Mouse (Mus musculus) midbrain, embryonic 14.5 days (tissue): ENCODE results near the gene Rsbn1l. TPM values are rescaled to one million over a fixed set of nuclear protein-coding genes. Genes with fewer than 3 reads are reported as not detected.
"Not testable (repeated sequence)": the region's sequence is repeated elsewhere in the genome, so short reads cannot be mapped to it uniquely, and the experiment has no call there.

ENCODE experiments used
- ATAC-seq: fragments of 200-750 bp; cut with Nextera tagmentation; 2 replicates; pipeline ENCODE4 v1.8.0; 2017; ENCODE audit warnings: moderate number of reproducible peaks, moderate library complexity; ENCODE audit not compliant: low FRiP score, low TSS enrichment
- DNase-seq: peaks from one replicate; pipeline ENCODE4 v3.0.0-alpha.2; 2015
- H3K27ac ChIP-seq: fragments of 300-500 bp; sonication (generic); replicated peaks from 2 replicates; pipeline ENCODE4 v1.5.1; 2014; ENCODE audit warnings: mild to moderate bottlenecking, low read depth, low read length, moderate library complexity
- H3K27me3 ChIP-seq: fragments of 300-500 bp; sonication (generic); 2 replicates; pipeline ENCODE4 v1.6.1; 2014; ENCODE audit warnings: low read length, control low read depth, mixed read lengths; ENCODE audit not compliant: control insufficient read depth, insufficient read depth
- H3K36me3 ChIP-seq: fragments of 300-500 bp; sonication (generic); 2 replicates; pipeline ENCODE4 v1.6.1; 2014; ENCODE audit warnings: low read length, control low read depth; ENCODE audit not compliant: control insufficient read depth, insufficient read depth
- H3K4me1 ChIP-seq: fragments of 300-500 bp; sonication (generic); 2 replicates; pipeline ENCODE4 v1.6.1; 2014; ENCODE audit warnings: mild to moderate bottlenecking, antibody characterized with exemption, low read length, control low read depth; ENCODE audit not compliant: control insufficient read depth, insufficient read depth
- H3K4me2 ChIP-seq: fragments of 300-500 bp; sonication (generic); 2 replicates; pipeline ENCODE4 v1.6.1; 2014; ENCODE audit warnings: mild to moderate bottlenecking, low read length, moderate library complexity
- H3K4me3 ChIP-seq: fragments of 300-500 bp; sonication (generic); replicated peaks from 2 replicates; pipeline ENCODE4 v1.5.1; 2014; ENCODE audit warnings: low read depth, low read length
- H3K9ac ChIP-seq: fragments of 300-500 bp; sonication (generic); replicated peaks from 2 replicates; pipeline ENCODE4 v1.6.1; 2014; ENCODE audit warnings: mild to moderate bottlenecking, low read length, moderate library complexity
- H3K9me3 ChIP-seq: fragments of 300-500 bp; sonication (generic); 2 replicates; pipeline ENCODE4 v1.6.1; 2016; ENCODE audit warnings: low read length, control low read depth, mixed read lengths; ENCODE audit not compliant: control insufficient read depth
- WGBS: fragments of 180-500 bp; shearing (Covaris S2); extraction: QIAGEN DNeasy Blood & Tissue Kit; methylation state at CpG from one replicate; pipeline ENCODE4 v1.1.7; 2014; 5-methylcytosine and 5-hydroxymethylcytosine counted together
- polyA plus RNA-seq: library from polyadenylated mRNA; unstranded; fragments of >200 nt; fragmentation: Nextera tagmentation; extraction: Ambion mirVana; gene quantifications from 2 replicates; pipeline ENCODE4 v1.2.1, GENCODE M21; 2014

Rsbn1l gene
- polyA plus RNA-seq, 1 experiment from 2014 or later: 5.7 TPM

DNA sequence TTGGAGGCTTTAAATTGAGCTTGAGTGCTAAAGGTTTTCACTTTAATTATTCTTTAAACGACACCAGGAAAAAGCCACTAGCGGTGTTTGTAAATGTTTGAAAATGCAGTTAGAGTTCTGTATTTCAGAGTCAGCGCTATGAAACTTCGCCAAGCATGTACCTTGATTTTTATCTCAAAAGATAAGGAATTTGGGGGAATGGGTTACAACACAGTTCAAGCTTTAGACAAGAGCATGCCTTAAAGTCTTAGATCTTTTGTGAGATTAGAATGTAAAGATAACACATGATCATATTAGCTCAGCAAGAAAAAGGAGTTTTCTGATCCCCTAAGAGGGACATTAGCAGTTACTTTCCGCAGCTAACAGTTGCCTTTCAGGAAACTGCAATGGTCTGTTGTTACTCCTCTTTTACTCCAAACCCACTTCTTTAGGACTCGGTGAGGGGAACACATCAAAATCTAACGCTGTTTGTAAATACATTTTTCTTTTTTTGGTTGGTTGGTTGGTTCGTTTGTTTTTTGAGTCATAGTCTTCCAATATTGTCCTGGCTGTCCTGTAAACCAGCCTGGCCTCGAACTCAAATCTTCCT, 3.8 kb downstream of the Rsbn1l start:
- ATAC-seq: no peak
- Histone ChIP-seq H3K4me2 (peak overlapping the region; percentile 76), H3K27ac (no peak overlapping the region), H3K4me1 (peaks cover 15% of the 10 kb centered on the region), H3K36me3 (no peaks in the 10 kb centered on the region), H3K9me3 (peaks cover 6% of the 10 kb centered on the region; the same call in 1 of the 2 replicates), H3K27me3 (no peaks in the 10 kb centered on the region), H3K9ac (peak overlapping the region; percentile 92; the same call in 1 of the 2 replicates), H3K4me3 (peak overlapping the region; percentile 95)
- WGBS: 24% methylated on average over 9 of the region's 9 CpGs
- no peak for DNase-seq

DNA sequence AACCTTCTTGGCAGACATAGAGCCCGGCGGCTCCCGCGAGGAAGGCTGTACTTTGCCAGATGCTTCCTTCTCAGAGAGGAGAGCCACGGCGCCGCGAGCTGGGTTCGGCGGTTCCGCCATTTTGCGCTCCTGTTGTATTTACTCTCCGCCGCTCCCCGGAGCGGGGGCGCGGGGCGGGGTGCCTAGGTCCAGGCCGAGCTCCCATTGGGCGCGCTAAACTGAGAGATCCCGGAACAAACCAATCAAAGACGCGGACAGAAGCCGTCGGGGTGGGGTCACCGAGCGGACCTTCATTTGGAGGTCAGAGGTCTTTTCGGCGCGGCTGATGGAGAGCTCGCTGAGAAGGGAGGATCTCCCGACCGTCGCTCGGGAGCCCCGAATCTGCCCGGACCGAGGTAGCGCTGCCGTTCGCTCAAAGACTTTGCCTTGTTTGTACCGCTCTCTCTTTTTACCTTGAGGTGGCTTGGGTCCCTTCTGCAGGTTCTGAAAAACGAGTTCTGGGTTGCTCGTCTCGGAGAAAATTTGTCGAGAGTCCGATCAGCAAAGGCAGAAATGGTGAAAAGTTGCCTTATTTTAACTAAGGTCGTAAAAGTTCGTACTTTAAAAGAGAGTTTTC, 4.4 kb downstream of the Rsbn1l start:
- WGBS: under 1% methylated on average over 47 of the region's 51 CpGs
- Histone ChIP-seq H3K9ac (peak overlapping the region; percentile 92), H3K4me1 (peaks cover 15% of the 10 kb centered on the region), H3K4me2 (peak overlapping the region; percentile 76), H3K4me3 (peak overlapping the region; percentile 95), H3K27me3 (no peaks in the 10 kb centered on the region), H3K9me3 (peaks cover 3% of the 10 kb centered on the region; the same call in 1 of the 2 replicates), H3K36me3 (no peaks in the 10 kb centered on the region), H3K27ac (peak overlapping the region; percentile 97)
- peak; percentile 98 for DNase-seq
- ATAC-seq: peak; percentile 99

DNA sequence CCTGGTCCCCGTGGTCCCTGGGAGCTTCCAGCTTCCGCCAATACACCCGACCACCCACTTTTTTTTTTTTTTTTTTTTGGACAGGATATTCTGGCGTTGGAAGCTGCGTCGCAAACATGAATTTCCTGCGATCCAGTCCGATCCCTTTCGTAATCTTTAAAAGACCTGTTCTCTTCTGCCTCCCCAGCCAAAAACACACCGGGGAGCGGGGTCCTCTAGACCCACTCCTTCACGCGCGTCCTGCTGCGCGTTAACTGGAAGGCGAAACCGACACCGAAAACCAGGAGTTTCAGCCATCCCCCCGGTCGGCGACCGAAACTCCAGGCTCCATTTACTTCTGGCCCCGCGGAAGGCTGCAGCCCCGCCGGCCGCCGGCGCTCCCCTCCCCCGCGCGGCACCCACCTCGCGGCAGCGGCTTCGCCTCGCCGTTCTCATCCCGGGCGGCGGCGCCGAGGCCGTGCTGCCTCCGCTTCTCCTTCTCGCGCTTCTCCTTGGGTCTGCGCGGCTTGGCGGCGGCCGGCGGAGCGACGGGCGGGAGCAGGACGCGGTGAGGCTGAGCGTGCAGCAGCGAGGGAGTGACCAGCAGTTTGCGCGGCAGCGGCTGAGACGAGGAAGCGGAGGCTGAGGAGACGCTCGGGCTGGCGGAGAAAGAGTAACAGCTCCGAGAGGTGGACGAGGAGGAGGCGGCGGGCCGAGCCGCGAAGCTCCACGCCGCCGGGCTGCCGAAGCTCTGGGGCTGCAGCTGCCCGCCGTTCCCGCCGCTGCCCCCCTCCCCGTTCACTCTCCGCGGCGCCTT, 5.1 kb downstream of the Rsbn1l start:
- H3K27me3 ChIP-seq: no peaks in the 10 kb centered on the region
- peak overlapping the region; percentile 76 for H3K4me2 ChIP-seq
- ATAC-seq (peak; percentile 82), DNase-seq (peak; percentile 77)
- peak overlapping the region; percentile 97 for H3K27ac ChIP-seq
- no peaks in the 10 kb centered on the region for H3K9me3 ChIP-seq
- no peaks in the 10 kb centered on the region for H3K36me3 ChIP-seq
- WGBS: under 1% methylated on average over 77 of the region's 88 CpGs
- peak overlapping the region; percentile 95 for H3K4me3 ChIP-seq
- H3K9ac ChIP-seq: peak overlapping the region; percentile 92
- peaks cover 15% of the 10 kb centered on the region for H3K4me1 ChIP-seq

DNA sequence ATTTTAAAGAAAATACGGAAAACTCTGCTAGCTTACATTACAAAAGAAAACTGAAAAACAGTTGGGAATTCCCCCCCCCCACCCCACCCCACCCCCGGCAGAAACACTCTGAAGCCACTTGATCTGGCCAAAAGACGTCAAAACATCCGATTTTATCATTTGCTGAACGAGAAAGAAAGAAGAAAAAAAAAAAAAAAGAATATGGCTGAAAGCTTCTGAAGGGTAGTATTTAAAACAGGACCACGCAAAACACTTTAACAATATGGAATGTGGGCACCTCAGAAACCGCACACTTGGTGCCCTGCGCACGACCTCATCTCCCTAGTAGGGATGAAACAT, 5.7 kb downstream of the Rsbn1l start:
- peak overlapping the region; percentile 97; the same call in 1 of the 2 replicates for H3K27ac ChIP-seq
- no peaks in the 10 kb centered on the region for H3K9me3 ChIP-seq
- 0% methylated on average over 9 of the region's 9 CpGs for WGBS
- H3K36me3 ChIP-seq: no peaks in the 10 kb centered on the region
- H3K4me3 ChIP-seq: peak overlapping the region; percentile 95
- ATAC-seq (no peak), DNase-seq (no peak)
- peaks cover 15% of the 10 kb centered on the region for H3K4me1 ChIP-seq
- H3K27me3 ChIP-seq: no peaks in the 10 kb centered on the region
- H3K9ac ChIP-seq: peak overlapping the region; percentile 92
- peak overlapping the region; percentile 76 for H3K4me2 ChIP-seq

DNA sequence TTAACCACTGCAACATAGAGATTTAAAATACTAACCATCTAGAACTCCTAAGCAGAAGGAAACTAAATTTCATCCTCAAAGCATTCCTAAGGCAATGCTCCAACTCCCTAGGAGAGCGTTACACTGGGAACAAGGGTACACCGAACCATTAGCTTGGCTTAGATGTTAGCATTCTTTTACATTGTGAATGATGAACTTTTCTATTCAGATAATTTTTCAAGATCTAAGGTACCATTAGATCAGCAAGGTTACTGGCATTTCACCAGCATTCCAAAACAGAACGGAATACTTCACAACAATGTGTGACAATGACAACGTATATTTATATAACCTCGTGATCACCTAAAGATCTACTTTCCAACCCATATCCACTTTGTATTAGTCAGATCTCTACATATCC, 6.1 kb downstream of the Rsbn1l start:
- no peak overlapping the region for H3K27ac ChIP-seq

DNA sequence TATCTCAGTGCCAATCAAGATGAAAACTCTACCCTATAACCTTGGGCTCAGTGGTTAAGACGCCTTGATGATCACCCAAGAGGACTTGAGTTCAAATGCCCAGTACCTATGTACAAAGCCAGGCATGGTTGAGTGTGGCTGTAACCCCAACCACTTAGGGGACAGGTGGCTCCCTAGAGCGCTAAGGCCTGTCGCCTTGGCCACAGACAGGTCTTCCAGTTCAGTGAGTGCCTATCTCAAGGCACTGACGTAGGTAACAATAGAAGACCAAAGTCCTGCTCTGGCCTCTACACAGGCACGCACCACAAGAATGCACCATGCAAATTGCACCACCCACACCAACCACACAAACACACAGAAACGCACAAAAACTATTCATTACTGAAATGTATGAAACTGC, 9.3 kb downstream of the Rsbn1l start:
- H3K9ac ChIP-seq: no peak overlapping the region
- no peak overlapping the region for H3K27ac ChIP-seq
- ATAC-seq (no peak), DNase-seq (no peak)
- H3K4me2 ChIP-seq: no peak overlapping the region
- no peaks in the 10 kb centered on the region for H3K27me3 ChIP-seq
- WGBS: 90% methylated on average over 6 of the region's 6 CpGs
- no peak overlapping the region for H3K4me3 ChIP-seq
- H3K4me1 ChIP-seq: peaks cover 12% of the 10 kb centered on the region
- H3K9me3 ChIP-seq: no peaks in the 10 kb centered on the region
- H3K36me3 ChIP-seq: no peaks in the 10 kb centered on the region

More for the DNA sequence above, 6.1 kb downstream of the Rsbn1l start:
- Histone ChIP-seq H3K9me3 (no peaks in the 10 kb centered on the region), H3K36me3 (no peaks in the 10 kb centered on the region), H3K4me2 (peak overlapping the region; percentile 76), H3K9ac (peak overlapping the region; percentile 92), H3K27me3 (no peaks in the 10 kb centered on the region), H3K4me1 (peaks cover 15% of the 10 kb centered on the region), H3K4me3 (peak overlapping the region; percentile 95)
- DNase-seq: peak; percentile 21
- WGBS: 8% methylated on average over 5 of the region's 5 CpGs
- no peak for ATAC-seq

DNA sequence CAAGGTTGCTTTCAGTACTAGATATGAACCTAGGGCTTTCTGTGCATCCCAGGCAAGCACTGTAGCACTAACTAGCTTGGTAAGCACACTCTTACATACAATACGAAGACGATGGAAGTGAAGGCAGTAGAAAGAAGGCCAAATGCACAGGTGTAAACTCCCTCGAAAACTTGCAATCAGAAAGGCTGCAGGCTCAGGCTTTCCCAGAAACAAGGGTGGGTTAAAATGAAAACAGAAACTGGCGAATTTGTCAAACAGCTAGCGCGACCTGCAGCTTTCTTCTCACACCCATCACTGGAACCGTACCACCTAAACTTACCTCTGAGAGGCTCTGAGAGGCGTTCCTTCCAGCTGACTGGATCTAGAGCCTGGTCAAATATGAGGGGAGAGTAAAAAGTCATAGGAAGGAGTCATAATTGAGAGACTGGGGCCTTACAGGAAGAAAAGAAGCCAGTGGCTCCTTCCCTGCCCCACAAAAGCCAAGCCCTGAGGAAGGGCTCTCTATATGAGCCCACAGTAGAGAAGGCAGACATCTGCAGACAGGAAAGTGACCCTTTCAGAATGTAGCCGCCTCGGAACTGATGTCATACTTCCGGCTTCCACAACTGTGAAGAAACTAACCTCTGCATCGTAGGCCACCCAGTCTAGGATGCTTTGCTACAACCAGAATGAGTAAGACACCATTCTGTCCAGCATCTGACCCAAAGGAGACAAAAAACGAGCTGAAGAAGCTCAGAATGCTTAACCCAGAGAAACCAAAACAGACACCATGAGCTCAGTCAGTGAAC, 11.0 kb downstream of the Rsbn1l start:
- ATAC-seq (no peak), DNase-seq (no peak)
- Histone ChIP-seq H3K4me1 (peaks cover 11% of the 10 kb centered on the region), H3K27ac (no peak overlapping the region), H3K9me3 (no peaks in the 10 kb centered on the region), H3K27me3 (no peaks in the 10 kb centered on the region), H3K4me2 (no peak overlapping the region), H3K9ac (no peak overlapping the region), H3K4me3 (no peak overlapping the region), H3K36me3 (no peaks in the 10 kb centered on the region)
- WGBS: 81% methylated on average over 13 of the region's 13 CpGs

DNA sequence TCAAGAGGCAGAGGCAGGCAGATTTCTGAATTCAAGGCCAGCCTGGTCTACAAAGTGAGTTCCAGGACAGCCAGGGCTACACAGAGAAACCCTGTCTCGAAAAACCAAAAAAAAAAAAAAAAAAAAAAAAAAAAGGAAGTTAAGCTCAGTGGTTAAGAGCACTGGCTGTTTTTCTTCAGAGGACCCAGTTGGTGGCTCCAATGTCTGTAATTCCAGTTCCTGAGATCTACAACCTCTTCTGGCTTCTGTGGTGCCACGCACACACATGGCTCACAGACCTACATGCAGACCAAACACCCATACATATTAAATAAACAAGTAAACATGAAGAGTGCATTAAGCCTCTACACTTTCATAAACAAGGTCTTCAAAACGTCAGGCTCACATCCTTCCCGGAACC, 12.4 kb downstream of the Rsbn1l start:
- H3K27me3 ChIP-seq, DNase-seq, H3K9me3 ChIP-seq, H3K4me3 ChIP-seq, H3K9ac ChIP-seq, H3K4me2 ChIP-seq, ATAC-seq, H3K4me1 ChIP-seq, H3K27ac ChIP-seq, H3K36me3 ChIP-seq: not testable (repeated sequence)
- 92% methylated on average over 3 of the region's 4 CpGs for WGBS
